Comparison of ENCODE assay signal across 14 mouse cellular contexts in the genomic region with DNA sequence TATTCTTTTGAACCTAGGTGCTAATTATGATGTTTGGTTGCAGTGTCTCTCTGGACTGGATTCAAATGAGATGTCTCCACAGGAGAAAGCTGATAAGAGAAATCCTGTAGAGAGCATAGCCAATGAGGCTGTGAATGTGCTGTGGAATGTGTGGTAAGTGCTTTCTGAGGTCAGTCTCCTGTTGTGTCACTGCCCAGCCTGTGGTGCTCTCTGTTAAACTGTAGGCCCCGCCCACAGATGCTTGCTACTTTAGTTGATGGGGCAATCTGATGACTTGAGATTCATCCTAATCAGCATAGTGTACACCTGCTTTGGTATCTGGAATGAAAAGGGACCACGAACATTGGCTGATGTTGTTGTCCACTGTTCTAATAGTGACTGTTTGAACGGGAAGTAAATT. TPM values are rescaled to one million over a fixed set of nuclear protein-coding genes. Genes with fewer than 3 reads are reported as not detected.
DNase-seq lines count a peak whose midpoint lies in the region; ATAC-seq lines count a peak whose summit lies in the region.
"Had no signal": no experiment of that assay in that cellular context is flagged by ENCODE, and none has a peak within 500 bp of the region (broad histone marks: within the 10 kb centered on the region; RNA-seq: fewer than 3 reads in every experiment).

No protein-coding gene starts in this region.

- peak; percentile 14 for DNase-seq in adrenal gland, postnatal 14 days
- DNase-seq in adrenal gland, adult (ENCODE audit: inconsistent age in 2 of 2, low spot score in 1 of 2): no peak
- DNase-seq in 3T3-L1 (ENCODE audit: low read depth, low spot score): peak; percentile 30
- DNase-seq in Muller cell, postnatal 12 days (ENCODE audit: inconsistent ontology term): peak; percentile 14
- DNase-seq in layer of hippocampus, adult 9-10 months (ENCODE audit: low spot score): no peak
- no peak for DNase-seq in retina, embryonic 14.5 days (ENCODE audit: low spot score)
- DNase-seq: adrenal gland, postnatal 25 days; cerebellum, adult 8-10 months; cerebellum, postnatal 14 days; gastrocnemius, postnatal 10 days; heart, adult 2 months had no signal

- peak; percentile 68 for ATAC-seq in megakaryocyte, adult 5-6 weeks (ENCODE audit: poor library complexity, severe bottlenecking)
- ATAC-seq: forebrain, embryonic 16.5 days; intestine, postnatal 0 days had no signal

RNA-seq across cellular contexts. Expression of gene Heatr3, which starts 4.0 kb away (rescaled TPM):
- 31.8 and 32.3 TPM in 2 replicates for total RNA-seq in adrenal gland, postnatal 14 days (2021)
- 5.8 and 10.3 TPM in 2 replicates for total RNA-seq in megakaryocyte, adult 5-6 weeks (2015)
- total RNA-seq in megakaryocyte, adult 5-6 weeks (2017): 10.7 and 13.0 TPM in 2 replicates

RNA-seq across cellular contexts. Expression of gene Cnep1r1, which starts 23.1 kb away (rescaled TPM):
- 30.5 and 32.6 TPM in 2 replicates for total RNA-seq in adrenal gland, postnatal 14 days (2021)
- total RNA-seq in megakaryocyte, adult 5-6 weeks (2015): 67.0 and 74.5 TPM in 2 replicates
- 13.8 and 17.6 TPM in 2 replicates for total RNA-seq in megakaryocyte, adult 5-6 weeks (2017)

RNA-seq across cellular contexts. Expression of gene Tent4b, which starts 57.4 kb away (rescaled TPM):
- total RNA-seq in adrenal gland, postnatal 14 days (2021): 32.0 and 32.5 TPM in 2 replicates
- 30.2 and 40.9 TPM in 2 replicates for total RNA-seq in megakaryocyte, adult 5-6 weeks (2015)
- 36.6 and 40.6 TPM in 2 replicates for total RNA-seq in megakaryocyte, adult 5-6 weeks (2017)

Comparison
In these comparisons a context has a peak if more than half of its experiments do, and no peak if none do; other contexts are left out.
1. DNase-seq: peak in adrenal gland, postnatal 14 days (single experiment), 3T3-L1 (single experiment) and Muller cell, postnatal 12 days (single experiment); none in adrenal gland, adult (0 of 2), layer of hippocampus, adult 9-10 months (single experiment) and retina, embryonic 14.5 days (single experiment).